Mouse (Mus musculus) stomach, embryonic 16.5 days (tissue): ENCODE measurements around the gene Ostf1. TPM values are rescaled to one million over a fixed set of nuclear protein-coding genes. Genes with fewer than 3 reads are reported as not detected.

Experiments
- ATAC-seq: fragments of 200-750 bp; cut with Nextera tagmentation; 2 replicates; pipeline ENCODE4 v1.8.0; 2017; ENCODE audit warnings: moderate number of reproducible peaks, moderate TSS enrichment; ENCODE audit not compliant: insufficient read depth, low FRiP score
- H3K27ac ChIP-seq: fragments of 300-500 bp; sonication (generic); 2 replicates; pipeline ENCODE4 v1.5.1; 2014; ENCODE audit warnings: low read length
- H3K27me3 ChIP-seq: fragments of 300-500 bp; sonication (generic); 2 replicates; pipeline ENCODE4 v1.6.1; 2014; ENCODE audit warnings: low read length, control low read depth, mixed read lengths; ENCODE audit not compliant: control insufficient read depth, insufficient read depth
- H3K36me3 ChIP-seq: fragments of 300-500 bp; sonication (generic); 2 replicates; pipeline ENCODE4 v1.6.1; 2014; ENCODE audit warnings: low read length; ENCODE audit not compliant: control insufficient read depth, insufficient read depth
- H3K4me1 ChIP-seq: fragments of 300-500 bp; sonication (generic); 2 replicates; pipeline ENCODE4 v1.6.1; 2014; ENCODE audit warnings: low read length, control low read depth, mixed read lengths; ENCODE audit not compliant: control insufficient read depth, insufficient read depth
- H3K4me2 ChIP-seq: fragments of 300-500 bp; sonication (generic); 2 replicates; pipeline ENCODE4 v1.6.1; 2014; ENCODE audit warnings: low read depth, low read length, mixed read lengths
- H3K4me3 ChIP-seq: fragments of 300-500 bp; sonication (generic); replicated peaks from 2 replicates; pipeline ENCODE4 v1.5.1; 2014; ENCODE audit warnings: mild to moderate bottlenecking, low read length
- H3K9ac ChIP-seq: fragments of 300-500 bp; sonication (generic); 2 replicates; pipeline ENCODE4 v1.6.1; 2014; ENCODE audit warnings: low read length
- H3K9me3 ChIP-seq: fragments of 300-500 bp; sonication (generic); replicated peaks from 2 replicates; pipeline ENCODE4 v1.6.1; 2016; ENCODE audit warnings: low read length, control low read depth; ENCODE audit not compliant: control insufficient read depth
- WGBS: fragments of 180-500 bp; shearing (Covaris S2); extraction: QIAGEN DNeasy Blood & Tissue Kit; methylation state at CpG from one replicate; pipeline ENCODE4 v1.1.7; 2014; 5-methylcytosine and 5-hydroxymethylcytosine counted together
- polyA plus RNA-seq: library from polyadenylated mRNA; unstranded; fragments of >200 nt; fragmentation: Nextera tagmentation; extraction: Ambion mirVana; gene quantifications from 2 replicates; pipeline ENCODE4 v1.2.1, GENCODE M21; 2015

Gene Ostf1
- polyA plus RNA-seq, 1 experiment from 2014 or later, result 115 TPM

DNA sequence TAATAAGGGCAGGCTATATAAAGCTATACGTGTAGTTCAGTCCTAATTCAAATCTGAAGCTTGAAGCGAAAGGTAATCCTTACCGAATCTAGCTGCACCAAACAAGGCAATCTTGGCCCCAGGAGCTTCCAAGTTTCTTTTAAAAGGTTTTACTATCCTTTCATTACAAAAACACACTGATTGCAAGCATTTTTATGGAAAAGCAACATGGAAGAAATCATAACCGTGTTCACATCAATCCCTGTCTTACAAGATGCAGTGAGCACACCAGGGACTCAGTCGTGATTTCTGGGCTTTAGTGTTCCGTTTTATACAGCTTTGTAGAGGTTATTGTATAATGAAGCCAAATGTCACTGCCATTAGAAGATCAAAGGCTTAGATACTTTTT, 16.9 kb upstream of the Ostf1 start:
- no peak for ATAC-seq
- no peaks in the 10 kb centered on the region for H3K27me3 ChIP-seq
- no peak overlapping the region for H3K9ac ChIP-seq
- 71% methylated on average over 6 of the region's 6 CpGs for WGBS
- no peaks in the 10 kb centered on the region for H3K9me3 ChIP-seq
- no peaks in the 10 kb centered on the region for H3K36me3 ChIP-seq
- no peak overlapping the region for H3K27ac ChIP-seq
- no peaks in the 10 kb centered on the region for H3K4me1 ChIP-seq
- no peak overlapping the region for H3K4me3 ChIP-seq
- H3K4me2 ChIP-seq, result no peak overlapping the region

GRCm38 (mm10) chr19:18647775-18648557, 16.3 kb upstream of the Ostf1 start:
- no peaks in the 10 kb centered on the region for H3K27me3 ChIP-seq
- no peak for ATAC-seq
- no peak overlapping the region for H3K4me3 ChIP-seq
- no peaks in the 10 kb centered on the region for H3K4me1 ChIP-seq
- no peak overlapping the region for H3K9ac ChIP-seq
- H3K4me2 ChIP-seq, result no peak overlapping the region
- 55% methylated on average over 9 of the region's 9 CpGs for WGBS
- H3K9me3 ChIP-seq, result no peaks in the 10 kb centered on the region
- no peak overlapping the region for H3K27ac ChIP-seq
- no peaks in the 10 kb centered on the region for H3K36me3 ChIP-seq

DNA sequence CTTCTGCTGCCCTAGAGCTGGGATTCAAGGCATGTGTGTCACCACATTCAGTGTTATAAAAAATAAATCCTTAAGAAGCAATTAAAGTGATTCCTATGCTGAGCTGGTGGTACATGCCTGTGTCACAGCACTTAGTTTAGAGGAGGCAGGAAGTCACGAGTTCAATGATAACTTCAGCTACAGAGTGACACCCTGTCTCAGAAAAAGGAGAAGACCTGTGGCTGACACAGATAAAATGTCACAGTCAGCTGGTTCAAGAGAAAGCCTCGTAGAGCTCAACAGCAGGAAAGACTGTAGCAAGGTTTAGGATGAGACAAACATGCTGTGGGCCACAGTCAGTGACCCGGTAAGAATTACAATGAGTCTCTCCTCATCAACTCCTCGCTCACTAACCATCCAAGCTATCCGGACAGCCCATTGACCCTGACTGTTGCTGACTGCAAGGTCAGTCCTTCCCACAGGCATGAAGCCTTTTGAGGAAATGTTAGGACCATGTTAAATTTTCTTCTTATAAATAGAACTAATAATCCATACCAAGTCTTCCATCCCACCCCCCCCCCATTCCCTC, 15.3 kb upstream of the Ostf1 start:
- WGBS, result 73% methylated on average over 5 of the region's 5 CpGs
- H3K27ac ChIP-seq, result no peak overlapping the region
- no peaks in the 10 kb centered on the region for H3K9me3 ChIP-seq
- no peak overlapping the region for H3K9ac ChIP-seq
- no peaks in the 10 kb centered on the region for H3K27me3 ChIP-seq
- no peaks in the 10 kb centered on the region for H3K4me1 ChIP-seq
- no peaks in the 10 kb centered on the region for H3K36me3 ChIP-seq
- H3K4me2 ChIP-seq, result no peak overlapping the region
- ATAC-seq, result no peak
- H3K4me3 ChIP-seq, result no peak overlapping the region

- no peak overlapping the region for H3K27ac ChIP-seq
- H3K36me3 ChIP-seq, result no peaks in the 10 kb centered on the region
- H3K9me3 ChIP-seq, result no peaks in the 10 kb centered on the region
- H3K4me1 ChIP-seq, result no peaks in the 10 kb centered on the region
- H3K9ac ChIP-seq, result no peak overlapping the region
- H3K4me3 ChIP-seq, result no peak overlapping the region
- no peak for ATAC-seq
- no peak overlapping the region for H3K4me2 ChIP-seq
- 62% methylated on average over 3 of the region's 3 CpGs for WGBS
- no peaks in the 10 kb centered on the region for H3K27me3 ChIP-seq
These were observed 14.8 kb upstream of the Ostf1 start for GRCm38 (mm10) chr19:18646397-18646796.

- Histone ChIP-seq H3K36me3 (no peaks in the 10 kb centered on the region), H3K4me3 (no peak overlapping the region), H3K4me1 (no peaks in the 10 kb centered on the region), H3K27ac (no peak overlapping the region), H3K9me3 (no peaks in the 10 kb centered on the region), H3K9ac (no peak overlapping the region), H3K27me3 (no peaks in the 10 kb centered on the region), H3K4me2 (no peak overlapping the region)
- 75% methylated on average over 6 of the region's 6 CpGs for WGBS
- no peak; the same call in 1 of the 2 replicates for ATAC-seq
These were observed 12.5 kb upstream of the Ostf1 start for GRCm38 (mm10) chr19:18644084-18644483.

DNA sequence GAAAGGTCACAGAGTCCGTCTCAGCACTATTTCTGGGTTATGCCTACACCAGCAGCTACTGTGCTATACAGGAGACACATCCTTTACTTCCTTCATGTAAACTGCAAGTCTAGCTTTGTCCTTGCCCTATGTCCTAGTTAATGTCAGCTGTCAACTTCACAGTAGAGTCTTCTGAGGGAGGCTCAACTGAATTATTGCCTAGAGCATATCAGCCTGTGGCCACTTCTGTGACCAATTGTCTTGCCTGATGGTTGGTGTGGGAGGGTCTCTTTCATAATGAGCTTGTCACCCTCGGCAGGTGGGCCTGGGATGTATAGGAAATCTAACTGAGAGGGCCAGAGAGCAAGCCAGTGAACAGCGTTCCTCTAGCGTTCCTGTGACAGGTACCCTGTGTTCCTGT, 11.8 kb upstream of the Ostf1 start:
- no peak overlapping the region for H3K4me2 ChIP-seq
- no peaks in the 10 kb centered on the region for H3K4me1 ChIP-seq
- ATAC-seq, result no peak
- no peaks in the 10 kb centered on the region for H3K36me3 ChIP-seq
- H3K9me3 ChIP-seq, result no peaks in the 10 kb centered on the region
- 69% methylated on average over 4 of the region's 4 CpGs for WGBS
- H3K9ac ChIP-seq, result no peak overlapping the region
- H3K27ac ChIP-seq, result no peak overlapping the region
- H3K4me3 ChIP-seq, result no peak overlapping the region
- no peaks in the 10 kb centered on the region for H3K27me3 ChIP-seq

- Histone ChIP-seq H3K27me3 (no peaks in the 10 kb centered on the region), H3K9me3 (no peaks in the 10 kb centered on the region), H3K9ac (no peak overlapping the region), H3K4me3 (no peak overlapping the region), H3K27ac (no peak overlapping the region), H3K4me2 (no peak overlapping the region), H3K4me1 (no peaks in the 10 kb centered on the region), H3K36me3 (no peaks in the 10 kb centered on the region)
- WGBS, result 60% methylated on average over 4 of the region's 4 CpGs
- ATAC-seq, result no peak
These were observed 9.4 kb upstream of the Ostf1 start for GRCm38 (mm10) chr19:18641001-18641400.

DNA sequence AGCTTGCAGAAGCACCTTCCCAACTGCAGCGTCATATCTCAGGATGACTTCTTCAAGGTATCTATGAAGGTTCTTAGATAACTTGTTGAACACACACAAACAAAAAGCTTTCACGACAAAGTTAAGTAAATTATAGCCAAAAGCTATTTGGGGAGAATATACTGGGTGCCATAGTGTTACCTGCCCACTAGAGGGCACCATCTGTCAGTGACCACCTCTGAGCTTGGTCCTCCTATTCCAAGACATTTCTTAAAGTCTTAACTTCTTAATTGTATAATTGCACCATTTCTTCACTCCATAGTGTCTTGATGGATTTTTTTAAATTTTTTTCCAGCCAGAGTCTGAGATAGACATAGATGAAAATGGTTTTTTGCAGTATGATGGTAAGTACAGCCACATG, 7.9 kb upstream of the Ostf1 start:
- H3K36me3 ChIP-seq, result no peaks in the 10 kb centered on the region
- H3K27me3 ChIP-seq, result no peaks in the 10 kb centered on the region
- no peak overlapping the region for H3K4me3 ChIP-seq
- no peaks in the 10 kb centered on the region for H3K9me3 ChIP-seq
- H3K4me2 ChIP-seq, result no peak overlapping the region
- no peak for ATAC-seq
- no peaks in the 10 kb centered on the region for H3K4me1 ChIP-seq
- WGBS, result 24% methylated on average over 2 of the region's 2 CpGs
- no peak overlapping the region for H3K27ac ChIP-seq
- H3K9ac ChIP-seq, result no peak overlapping the region

DNA sequence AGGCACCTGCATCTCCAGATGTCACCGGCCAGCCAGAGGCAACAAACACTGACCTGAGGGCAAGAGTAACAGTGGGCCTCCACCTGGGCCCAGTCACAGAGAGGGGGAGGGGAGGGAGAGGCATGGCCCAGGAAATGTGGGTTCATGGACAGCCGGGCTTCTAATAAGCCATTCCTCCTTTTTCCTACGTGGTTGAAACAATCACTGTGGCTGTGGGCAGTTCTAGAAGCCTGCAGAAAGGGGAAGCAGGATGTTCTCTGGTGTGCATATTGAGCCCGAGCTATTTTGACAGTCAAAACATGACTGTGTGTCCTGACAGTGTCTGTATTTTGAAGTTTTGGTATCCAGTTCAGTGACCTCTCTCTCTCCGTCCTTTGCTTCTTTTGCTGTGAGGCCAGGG, 7.3 kb upstream of the Ostf1 start:
- H3K4me1 ChIP-seq, result no peaks in the 10 kb centered on the region
- H3K27ac ChIP-seq, result no peak overlapping the region
- WGBS, result 57% methylated on average over 5 of the region's 5 CpGs
- ATAC-seq, result no peak
- H3K36me3 ChIP-seq, result no peaks in the 10 kb centered on the region
- no peaks in the 10 kb centered on the region for H3K27me3 ChIP-seq
- no peak overlapping the region for H3K4me3 ChIP-seq
- no peak overlapping the region for H3K4me2 ChIP-seq
- H3K9ac ChIP-seq, result no peak overlapping the region
- H3K9me3 ChIP-seq, result no peaks in the 10 kb centered on the region
